Mouse (Mus musculus): ENCODE measurements around the gene Wdr81. TPM values are rescaled to one million over a fixed set of nuclear protein-coding genes. Genes with fewer than 3 reads are reported as not detected.
"Not testable (repeated sequence)": the region's sequence is repeated elsewhere in the genome, so short reads cannot be mapped to it uniquely, and the experiment has no call there.

Wdr81 gene
- total RNA-seq, 2 experiments from 2014 or later: 9.3 to 11.9 TPM

DNA sequence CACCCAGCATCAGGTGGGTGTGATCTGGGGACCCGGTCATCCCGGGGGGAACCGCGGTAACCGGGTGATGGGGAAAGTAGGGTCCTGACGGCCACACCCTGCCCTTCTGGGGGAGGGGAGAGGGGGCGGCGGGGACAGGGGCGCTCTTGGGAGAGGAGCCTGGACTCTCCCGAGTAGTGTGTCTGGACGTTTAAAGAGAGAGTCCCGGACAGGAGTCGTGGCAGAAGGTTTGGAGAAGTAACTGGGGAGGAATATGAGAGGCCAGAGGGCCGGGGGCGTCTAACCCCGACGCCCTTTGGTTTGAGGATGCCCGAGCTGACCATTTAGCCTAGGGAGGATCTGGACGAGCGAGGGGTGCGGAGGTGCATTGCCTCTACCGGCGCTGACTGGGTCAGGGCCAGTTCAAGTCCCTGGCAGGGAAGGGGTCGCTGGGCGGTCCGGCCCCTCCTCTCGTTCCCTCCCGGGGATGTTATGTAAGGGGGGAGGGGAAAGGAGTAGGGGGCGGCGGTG, 7.3 kb upstream of the Wdr81 start:
- no peak for ATAC-seq (ENCODE audit: poor library complexity, severe bottlenecking)

DNA sequence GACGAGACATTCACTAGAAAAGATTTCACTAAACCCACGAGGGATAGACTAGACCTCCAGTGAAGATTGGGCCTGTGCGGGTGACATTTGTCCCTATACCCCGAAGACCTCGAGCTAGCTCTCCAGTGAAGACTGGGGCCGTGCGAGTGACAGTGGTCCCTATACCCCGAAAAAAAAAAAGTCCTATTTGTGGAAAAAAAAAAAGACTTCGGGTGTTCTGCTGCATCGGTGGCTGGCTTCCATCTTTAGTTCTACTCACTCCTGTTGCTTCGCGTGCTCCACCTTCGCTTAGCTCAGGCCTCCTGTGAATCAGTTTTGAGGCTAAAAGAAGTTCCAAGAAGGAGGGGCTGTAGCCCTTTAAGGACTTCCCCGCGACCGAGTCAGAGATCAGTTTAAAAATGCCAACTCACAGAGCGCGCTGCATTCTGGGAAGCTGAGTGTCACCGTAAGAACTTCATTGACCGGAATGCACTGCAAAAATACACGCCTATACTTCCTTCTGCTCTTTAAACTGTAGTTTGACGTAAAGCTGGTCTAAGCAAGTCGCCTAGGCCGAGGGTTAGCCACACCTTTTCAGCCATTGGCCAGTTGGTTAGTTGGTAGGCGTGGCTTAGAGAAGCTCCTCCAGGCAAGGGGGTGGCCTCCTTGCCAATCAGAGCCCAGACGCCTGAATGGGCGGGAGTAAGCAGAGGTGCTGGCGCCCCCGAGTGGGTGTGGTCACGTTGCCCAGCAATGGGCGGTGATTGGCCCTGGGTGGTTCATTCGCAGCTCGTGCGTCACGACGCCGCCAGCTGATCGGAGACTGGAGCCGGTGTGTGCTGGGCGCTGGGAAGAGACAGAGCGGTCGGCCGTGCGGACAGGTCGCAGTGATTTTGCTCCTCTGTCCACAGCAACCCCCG, 6.6 kb upstream of the Wdr81 start, which contains the start of gene Tlcd2:
Tlcd2 (plus strand) TSS at position 872 of the 899 bp plus-strand sequence.
- ATAC-seq (ENCODE audit: poor library complexity, severe bottlenecking): peak; percentile 69

DNA sequence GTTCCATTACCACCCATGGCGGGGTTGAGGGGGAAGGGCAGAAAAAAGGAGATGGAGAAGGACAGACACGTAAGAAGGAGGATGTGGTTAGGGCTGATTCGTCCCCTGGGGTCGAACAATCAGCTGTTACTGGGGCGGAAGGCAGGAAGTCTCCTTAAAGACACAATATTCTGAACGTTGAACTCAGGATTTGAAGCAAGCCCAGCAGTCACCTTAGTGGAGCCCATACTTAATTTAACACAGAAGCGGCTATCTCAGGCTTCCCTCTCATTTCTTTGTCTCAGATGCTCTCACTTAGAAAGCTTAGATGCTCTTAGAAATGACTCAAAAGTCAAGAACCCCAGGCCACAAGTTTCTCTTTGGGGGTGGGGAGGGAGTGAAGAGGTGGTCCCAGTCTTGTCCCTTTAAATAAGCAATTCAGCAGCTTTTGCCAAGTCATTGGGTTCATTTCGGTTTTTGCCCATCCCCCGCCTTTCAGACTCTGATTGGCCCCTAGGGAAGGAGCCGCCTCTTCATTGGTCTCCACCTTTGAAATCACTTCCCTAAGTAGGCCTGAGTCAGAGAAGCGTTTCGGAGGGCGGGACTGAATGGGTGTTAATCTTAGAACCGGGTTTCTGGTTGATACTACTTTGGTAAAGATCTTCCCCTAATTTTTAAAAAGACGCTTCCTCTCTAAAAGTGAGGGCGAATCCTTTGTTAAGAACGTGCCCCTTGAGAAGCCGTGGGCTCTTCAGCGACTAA, 5.8 kb upstream of the Wdr81 start:
- peak; percentile 45 for ATAC-seq (ENCODE audit: poor library complexity, severe bottlenecking)

DNA sequence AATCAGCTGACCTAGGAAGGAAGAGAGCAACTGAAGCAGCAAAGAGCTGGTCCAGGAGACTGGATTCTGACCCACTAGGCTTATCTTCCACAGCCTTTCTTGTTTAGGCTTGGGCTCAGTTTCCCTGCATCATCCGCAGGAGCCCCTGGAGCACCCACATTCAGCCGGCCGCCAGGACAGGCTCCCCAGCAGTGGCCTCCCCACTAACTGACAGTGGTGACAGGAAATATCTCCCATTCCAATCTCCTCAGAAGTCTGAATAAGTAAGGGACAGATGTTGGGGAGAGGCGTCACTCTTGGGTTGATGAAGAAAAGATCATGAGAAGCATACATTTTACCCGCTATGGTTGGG, 5.2 kb upstream of the Wdr81 start:
- ATAC-seq (ENCODE audit: poor library complexity, severe bottlenecking): no peak

DNA sequence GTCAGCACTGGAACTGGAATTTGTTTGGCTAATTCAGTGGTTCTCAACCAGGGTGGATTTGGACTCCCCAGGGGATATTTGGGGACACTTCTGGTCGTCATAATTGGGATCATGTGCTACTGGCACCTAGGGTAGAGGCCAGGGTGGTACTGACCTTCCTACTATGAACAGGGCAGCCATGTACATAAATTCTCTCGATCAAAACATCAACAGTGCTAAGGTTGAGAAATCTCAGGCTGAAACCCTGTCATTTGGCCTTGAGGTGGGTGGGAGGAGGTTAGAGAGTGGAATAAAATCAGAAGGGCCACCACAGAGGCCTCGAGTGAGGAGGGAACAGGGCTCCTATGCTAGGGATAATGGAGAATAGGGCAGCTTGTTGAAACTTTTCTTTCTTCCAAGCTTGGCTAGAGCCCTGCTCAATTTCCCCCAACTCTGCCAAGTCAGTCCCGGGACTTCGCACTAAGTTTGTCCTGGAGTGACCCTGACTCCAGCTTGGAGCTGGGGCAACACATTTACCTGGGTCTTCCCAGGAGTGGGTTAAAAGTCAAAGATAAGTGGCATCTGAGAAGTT, 4.7 kb upstream of the Wdr81 start:
- no peak for ATAC-seq (ENCODE audit: poor library complexity, severe bottlenecking)

DNA sequence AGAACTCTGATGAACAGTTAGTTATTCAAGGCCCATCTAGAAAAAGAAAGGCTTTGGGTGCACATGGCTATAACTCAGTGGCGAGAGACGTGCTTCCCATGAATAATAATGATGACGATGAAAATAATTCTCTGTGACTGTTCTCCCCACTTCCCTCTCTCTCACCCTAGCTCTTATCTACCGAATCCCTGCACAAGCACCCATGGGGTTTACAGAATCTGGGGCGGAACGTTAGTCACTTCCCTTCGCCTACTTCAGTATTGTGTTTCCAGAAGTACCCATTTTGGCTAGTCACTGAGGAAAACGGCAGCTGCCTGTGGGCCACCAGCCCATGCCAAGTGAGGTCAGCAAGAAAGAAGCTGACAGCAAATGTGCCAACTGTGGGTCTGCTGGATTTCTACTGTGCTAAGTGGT, 4.1 kb upstream of the Wdr81 start:
- 0 out of 2 replicates have a peak, but pooled peaks have one; percentile 2 for ATAC-seq (ENCODE audit: poor library complexity, severe bottlenecking)

DNA sequence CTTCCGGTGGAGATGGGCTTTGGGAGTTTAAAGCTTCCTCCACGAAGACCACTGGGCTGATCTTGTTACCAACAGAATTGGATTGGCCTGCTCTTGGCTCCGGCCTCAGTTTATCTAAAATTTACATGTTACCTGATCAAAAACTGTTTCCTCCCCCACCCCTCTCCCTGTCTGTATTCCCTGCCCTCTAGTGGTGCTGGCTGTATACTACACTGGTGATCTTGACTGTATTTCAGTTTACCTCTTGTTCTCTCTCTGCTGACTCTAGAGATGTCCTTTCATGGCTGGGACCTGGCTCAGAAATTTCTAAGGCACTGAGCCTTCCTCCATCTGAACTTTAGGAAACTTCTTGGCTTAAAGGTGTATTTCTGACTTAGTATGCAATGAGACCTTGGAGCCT, 3.7 kb upstream of the Wdr81 start:
- ATAC-seq (ENCODE audit: poor library complexity, severe bottlenecking): no peak

DNA sequence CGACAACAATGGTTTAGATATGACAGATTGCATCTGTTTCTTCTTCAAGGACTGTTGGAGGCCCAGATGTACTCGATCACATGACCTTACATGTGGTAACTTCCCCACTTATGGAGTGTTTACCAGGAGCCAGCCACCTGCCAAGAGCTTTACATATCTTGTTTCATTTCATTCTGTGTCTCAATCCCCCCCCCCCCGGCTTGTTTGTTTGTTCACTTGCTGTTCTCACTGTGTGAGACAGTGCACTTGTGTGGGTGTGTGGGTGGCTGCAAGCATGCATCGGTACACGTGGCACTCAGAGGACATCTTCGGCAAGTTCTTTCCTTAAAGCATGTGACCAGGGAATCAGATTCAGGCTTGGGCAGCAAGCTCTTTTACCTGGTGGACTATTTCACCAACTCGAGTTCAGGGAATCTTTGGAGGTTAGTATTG, 1.9 kb upstream of the Wdr81 start:
- ATAC-seq (ENCODE audit: poor library complexity, severe bottlenecking): no peak

DNA sequence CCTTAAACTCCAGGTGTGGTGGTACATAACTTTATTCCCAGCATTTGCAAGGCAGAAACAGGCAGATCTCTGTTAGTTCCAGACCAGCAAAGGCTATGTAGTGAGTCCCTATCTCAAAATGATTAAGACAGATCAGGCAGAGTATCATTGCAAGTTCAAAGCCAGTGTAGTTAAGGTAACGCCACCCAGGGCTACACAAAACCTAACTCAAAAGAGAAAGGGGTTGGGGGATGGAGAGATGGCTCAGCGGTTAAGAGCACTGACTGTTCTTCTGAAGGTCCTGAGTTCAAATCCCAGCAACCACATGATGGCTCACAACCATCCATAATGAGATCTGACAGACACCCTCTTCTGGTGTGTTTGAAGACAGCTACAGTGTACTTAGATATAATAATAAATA, 1.5 kb upstream of the Wdr81 start:
- not testable (repeated sequence) for ATAC-seq (ENCODE audit: poor library complexity, severe bottlenecking)

DNA sequence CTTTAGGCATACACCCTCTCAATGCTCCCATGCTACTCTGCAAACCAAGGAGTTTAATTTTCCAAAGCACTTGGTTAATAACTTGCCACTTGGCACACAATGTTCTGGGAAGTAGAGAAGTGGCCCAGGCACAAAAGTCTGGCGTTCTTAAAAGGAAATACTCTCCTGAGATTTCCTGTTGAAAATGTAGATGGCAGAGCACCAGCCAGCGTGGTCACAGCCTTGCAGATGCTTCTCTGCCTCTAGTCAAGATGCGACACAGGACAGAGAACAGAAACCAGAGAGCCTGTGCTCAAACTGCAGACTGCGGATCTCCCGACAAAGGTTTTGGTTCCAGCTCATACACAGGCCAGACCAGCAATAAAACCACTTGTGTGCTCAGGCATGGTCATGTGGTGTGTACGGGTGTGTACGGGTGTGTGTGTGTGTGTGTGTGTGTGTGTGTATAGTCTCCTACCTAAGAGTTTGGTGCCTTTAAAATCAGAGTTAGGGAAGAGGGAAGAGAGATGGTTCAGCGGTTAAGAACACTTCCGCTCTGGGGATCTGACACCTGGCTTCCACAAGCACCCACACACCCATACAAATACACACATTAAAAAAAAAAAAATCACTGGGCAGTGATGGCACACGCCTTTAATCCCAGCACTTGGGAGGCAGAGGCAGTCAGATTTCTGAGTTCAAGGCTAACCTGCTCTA, 672 bp upstream of the Wdr81 start:
- no peak for ATAC-seq (ENCODE audit: poor library complexity, severe bottlenecking)

DNA sequence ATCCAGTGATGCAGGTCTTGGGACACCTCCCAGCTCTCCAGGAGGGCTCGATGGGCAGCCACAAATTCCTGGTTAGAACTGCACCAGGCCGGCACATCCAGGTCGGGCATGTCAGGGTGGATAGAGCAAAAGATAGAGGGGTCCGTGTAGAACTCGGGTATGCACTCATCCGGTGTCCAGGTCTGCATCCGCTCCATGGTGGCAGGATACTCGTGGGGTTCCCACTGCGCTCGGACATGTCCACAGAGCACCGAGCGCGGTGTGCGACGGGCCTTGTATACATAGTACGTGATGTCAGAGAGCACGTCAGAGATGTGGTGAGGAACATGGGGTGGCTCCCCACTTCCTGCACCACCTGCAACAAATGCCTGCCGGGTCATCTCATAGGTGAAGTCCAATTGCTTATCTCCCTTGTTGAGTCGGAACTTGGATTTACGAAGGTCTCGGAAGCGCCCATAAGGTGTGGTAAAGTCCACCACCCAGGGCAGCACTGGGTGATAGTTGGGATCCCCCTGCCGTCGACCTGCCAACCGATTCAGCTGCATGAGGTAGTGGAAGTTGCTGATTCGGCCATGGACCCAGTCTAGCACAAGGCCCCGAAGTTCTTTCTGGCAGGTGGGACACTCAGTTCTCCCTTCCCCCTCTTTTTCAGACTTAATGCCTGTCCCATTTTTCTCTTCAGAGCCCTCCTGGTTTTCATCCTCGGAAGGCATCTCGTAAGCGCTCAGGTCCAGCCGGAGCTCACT, 1.5 kb downstream of the Wdr81 start:
- ATAC-seq (ENCODE audit: poor library complexity, severe bottlenecking): no peak

DNA sequence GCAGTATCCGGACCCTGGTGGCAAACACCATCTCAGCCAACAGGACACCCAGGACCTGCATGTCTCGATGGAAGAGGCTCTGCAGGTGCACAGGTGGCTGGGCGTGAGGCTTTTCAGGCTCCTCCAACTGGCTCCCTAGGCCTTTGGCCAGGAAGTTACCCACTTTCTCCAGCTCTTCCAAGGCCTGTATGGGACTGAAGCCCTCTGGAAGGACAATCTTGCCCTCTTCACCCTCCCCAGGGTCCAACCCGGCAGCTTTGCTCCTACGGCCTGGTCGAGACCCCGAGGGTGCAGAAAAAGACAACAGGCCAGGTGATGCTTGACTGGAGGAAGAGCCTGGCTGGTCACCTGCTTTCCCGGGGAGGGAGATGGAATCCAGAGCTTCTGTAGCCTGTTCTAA, 2.4 kb downstream of the Wdr81 start:
- ATAC-seq (ENCODE audit: poor library complexity, severe bottlenecking): no peak

DNA sequence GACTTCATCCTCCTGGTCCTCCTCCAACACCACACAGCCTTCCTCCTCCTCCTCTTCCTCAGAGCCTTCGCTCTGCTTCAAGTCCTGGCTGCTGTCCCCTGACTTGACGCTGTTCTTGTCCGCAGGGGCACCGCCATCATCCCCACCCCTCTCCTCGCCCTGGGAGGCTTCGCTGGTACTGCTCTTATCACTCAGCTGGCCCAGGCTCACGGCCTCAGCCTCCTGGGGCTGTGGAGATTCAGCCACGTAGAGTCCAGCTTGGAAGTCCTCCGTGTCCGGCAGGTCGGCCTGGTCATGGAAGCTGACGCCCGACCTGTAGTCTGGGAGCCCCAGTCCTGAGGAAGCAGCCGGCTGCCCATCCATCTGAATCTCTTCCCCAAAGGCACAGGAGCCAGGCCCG, 3.6 kb downstream of the Wdr81 start:
- no peak for ATAC-seq (ENCODE audit: poor library complexity, severe bottlenecking)

DNA sequence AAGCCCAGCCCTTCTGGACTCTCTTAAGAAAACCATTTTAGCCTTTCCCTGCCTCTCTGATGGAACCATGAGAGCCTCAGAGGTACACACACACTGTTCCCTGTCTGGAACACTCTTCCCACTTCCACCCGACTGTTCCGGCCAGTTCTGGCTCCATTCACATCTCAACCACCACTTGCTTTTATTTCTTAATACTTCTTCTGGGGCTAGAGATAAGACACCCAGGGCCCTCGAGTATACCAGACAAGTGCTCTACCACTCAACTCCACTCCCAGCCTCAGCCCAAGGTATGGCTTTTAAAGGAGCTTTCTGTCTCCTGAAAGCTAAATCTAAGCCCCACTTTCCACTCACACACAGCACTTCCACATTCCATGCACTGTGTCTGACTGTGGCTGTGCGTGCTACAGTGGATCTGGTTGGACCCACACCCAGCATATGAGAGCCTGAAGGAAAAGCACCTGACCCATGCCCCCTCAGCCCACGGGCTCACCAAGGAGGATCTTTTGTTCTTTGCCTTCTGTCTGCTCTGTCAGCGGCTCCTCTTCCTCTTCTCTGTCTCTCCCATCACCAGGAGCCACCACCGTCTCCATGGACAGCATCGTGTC, 4.1 kb downstream of the Wdr81 start:
- no peak for ATAC-seq (ENCODE audit: poor library complexity, severe bottlenecking)

DNA sequence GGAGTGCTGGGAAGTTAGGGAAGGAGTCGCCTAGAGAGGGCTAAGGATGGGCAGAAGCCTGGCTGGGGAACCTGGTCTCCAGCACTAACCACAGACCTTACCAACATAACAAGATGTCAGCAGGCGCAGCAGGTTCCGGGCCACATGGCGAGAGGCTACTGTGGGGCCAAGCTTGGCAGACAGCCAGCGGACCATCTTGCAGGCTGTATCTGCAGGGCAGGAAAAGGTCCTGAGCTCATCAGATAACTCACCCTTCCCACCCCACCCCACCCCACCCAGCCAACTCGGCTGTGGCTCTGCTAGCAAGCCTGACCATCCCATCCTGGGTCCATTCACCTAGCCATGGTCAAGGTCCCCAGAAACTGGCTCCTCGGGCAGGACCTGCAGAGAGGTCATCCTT, 4.8 kb downstream of the Wdr81 start:
- no peak for ATAC-seq (ENCODE audit: poor library complexity, severe bottlenecking)

DNA sequence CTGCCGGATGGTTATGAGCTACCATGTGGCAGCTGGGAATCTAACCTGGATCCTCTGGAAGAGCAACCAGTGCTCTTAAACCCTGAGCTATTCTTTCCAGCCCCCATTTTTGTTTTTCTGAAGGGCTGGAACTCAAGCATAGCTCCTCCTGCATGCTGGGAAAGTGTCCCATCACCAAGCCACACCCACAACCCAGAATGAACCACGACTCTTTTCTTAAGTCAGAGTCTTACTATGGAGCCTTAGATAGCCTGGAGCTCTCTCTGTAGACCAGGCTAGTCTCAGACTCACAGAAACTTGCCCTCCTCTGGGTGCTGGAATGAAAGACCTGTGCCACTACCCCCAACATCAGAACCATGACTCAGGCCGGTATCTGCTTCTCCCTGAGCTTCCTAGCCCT, 5.9 kb downstream of the Wdr81 start:
- no peak for ATAC-seq (ENCODE audit: poor library complexity, severe bottlenecking)

DNA sequence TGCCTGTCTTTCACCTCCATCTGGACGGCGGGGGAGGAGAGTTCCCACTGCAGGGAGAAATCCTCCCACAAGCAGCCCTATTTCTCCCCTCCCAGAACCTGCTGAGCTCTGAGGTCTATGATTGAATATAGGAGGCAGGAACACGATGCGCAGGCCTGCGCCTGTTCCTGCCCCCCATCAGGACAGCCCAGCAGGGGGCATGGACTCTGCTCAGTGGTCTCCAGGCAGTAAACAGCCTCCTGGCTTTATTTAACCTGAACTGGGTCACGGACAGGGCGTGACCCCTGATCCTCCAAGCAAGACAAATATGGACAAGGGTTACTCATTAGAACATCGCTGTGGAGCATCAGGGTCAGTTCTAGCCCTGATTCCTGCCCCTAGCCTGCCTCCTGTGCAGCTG, 10.8 kb downstream of the Wdr81 start:
- ATAC-seq (ENCODE audit: poor library complexity, severe bottlenecking): no peak

DNA sequence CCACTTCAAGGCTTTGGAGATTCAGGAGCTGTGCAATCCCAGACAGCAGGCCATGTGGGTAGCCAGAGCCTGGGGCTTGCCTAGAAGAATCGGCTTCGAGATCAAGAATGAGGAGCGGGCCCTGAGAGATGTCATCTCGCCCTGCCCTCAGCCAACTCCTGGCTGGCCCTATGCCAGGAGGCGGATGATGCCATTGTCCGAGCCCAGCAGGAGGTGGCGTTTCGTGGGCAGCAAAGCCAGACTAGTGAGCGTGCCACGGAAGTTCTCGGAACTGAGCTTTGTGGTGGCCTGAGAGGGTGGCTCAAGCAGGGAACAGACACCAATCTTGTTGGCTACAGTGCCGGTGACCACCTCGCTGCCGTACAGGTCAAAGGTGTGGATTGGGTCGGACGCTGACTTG, 12.9 kb downstream of the Wdr81 start:
- ATAC-seq (ENCODE audit: poor library complexity, severe bottlenecking): no peak

DNA sequence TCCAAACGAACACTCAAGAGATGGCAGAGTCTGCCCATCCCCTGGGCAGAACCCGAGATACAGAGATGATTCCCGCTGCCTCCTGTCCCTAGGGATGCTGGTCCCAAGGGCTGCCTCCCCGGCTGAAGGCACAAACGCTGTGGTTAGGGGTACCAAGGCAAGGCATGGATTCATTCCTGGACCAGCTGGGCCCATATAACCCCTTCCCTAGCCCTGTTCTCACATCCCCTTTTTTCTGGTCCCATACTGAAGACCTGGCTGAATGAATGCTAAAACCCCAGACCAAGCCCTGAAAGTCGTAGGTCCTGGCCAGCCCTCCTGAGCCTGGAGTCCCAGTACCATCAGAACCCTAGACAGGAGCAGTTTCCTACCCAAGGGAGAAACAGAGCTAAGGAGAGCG, 13.5 kb downstream of the Wdr81 start:
- no peak for ATAC-seq (ENCODE audit: poor library complexity, severe bottlenecking)

DNA sequence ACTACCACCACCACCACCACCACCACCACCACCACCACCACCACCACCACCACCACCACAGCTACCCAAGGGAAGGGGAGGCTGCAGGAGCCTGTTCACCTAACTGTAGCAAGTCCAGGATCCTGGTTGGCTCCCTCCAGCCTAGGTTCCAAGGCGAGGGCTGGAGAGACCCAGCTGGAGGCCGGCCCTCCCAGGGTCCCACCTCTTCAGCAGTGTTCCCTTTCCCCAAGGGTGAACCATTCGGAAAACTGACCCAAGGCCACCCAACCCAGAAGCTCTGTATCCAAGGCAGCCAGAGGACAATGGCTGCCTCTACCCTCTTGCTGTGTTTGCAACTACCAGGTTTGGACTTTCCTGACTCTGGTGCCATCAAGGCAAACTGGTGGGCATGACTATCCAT, 14.6 kb downstream of the Wdr81 start:
- ATAC-seq (ENCODE audit: poor library complexity, severe bottlenecking): no peak

Data from megakaryocyte, adult 5-6 weeks (primary cell).